Mouse (Mus musculus): Measurements from ENCODE around the gene Scarf1. TPM values are rescaled to one million over a fixed set of nuclear protein-coding genes. Genes with fewer than 3 reads are reported as not detected.

Scarf1 gene
- polyA plus RNA-seq, 1 experiment = 12.3 TPM

GRCm38 (mm10) chr11:75533314-75534015 is 20.1 kb downstream of the Scarf1 start:
- Histone ChIP-seq H3K27me3 (ENCODE audit: control insufficient read depth, insufficient read depth, low read length) (no peaks in the 10 kb centered on the region), H3K4me1 (ENCODE audit: control insufficient read depth, insufficient read depth, insufficient read length, low read length) (peaks cover 14% of the 10 kb centered on the region), H3K4me3 (ENCODE audit: low read depth, low read length) (peak overlapping the region; percentile 75), H3K27ac (ENCODE audit: insufficient read depth, low read depth, low read length) (peak overlapping the region; percentile 91), H3K36me3 (ENCODE audit: control insufficient read depth, insufficient read depth, low read length) (peaks cover 20% of the 10 kb centered on the region)
- TF ChIP-seq POLR2A (IDR thresholded peaks at IDR 0.05; ENCODE audit: low read depth, low read length) (no peak), CTCF (IDR thresholded peaks at IDR 0.05; ENCODE audit: extremely low read depth, insufficient read length, insufficient replicate concordance, low read depth, low read length) (no peak)
- 67% methylated on average over 6 of the region's 6 CpGs for WGBS

GRCm38 (mm10) chr11:75534286-75535033 is 21.1 kb downstream of the Scarf1 start:
- peak overlapping the region; percentile 91 for H3K27ac ChIP-seq (ENCODE audit: insufficient read depth, low read depth, low read length)
- H3K4me3 ChIP-seq (ENCODE audit: low read depth, low read length) = peak overlapping the region; percentile 47
- peak; percentile 50; the same call in 1 of the 2 replicates for TF ChIP-seq POLR2A (IDR thresholded peaks at IDR 0.05; ENCODE audit: low read depth, low read length)
- TF ChIP-seq CTCF (IDR thresholded peaks at IDR 0.05; ENCODE audit: extremely low read depth, insufficient read length, insufficient replicate concordance, low read depth, low read length) = no peak
- 43% methylated on average over 4 of the region's 4 CpGs for WGBS
- H3K36me3 ChIP-seq (ENCODE audit: control insufficient read depth, insufficient read depth, low read length) = peaks cover 24% of the 10 kb centered on the region
- H3K4me1 ChIP-seq (ENCODE audit: control insufficient read depth, insufficient read depth, insufficient read length, low read length) = peaks cover 15% of the 10 kb centered on the region
- no peaks in the 10 kb centered on the region for H3K27me3 ChIP-seq (ENCODE audit: control insufficient read depth, insufficient read depth, low read length)

GRCm38 (mm10) chr11:75535106-75535795 is 21.9 kb downstream of the Scarf1 start:
- Histone ChIP-seq H3K4me3 (ENCODE audit: low read depth, low read length) (peak overlapping the region; percentile 47), H3K27me3 (ENCODE audit: control insufficient read depth, insufficient read depth, low read length) (no peaks in the 10 kb centered on the region), H3K27ac (ENCODE audit: insufficient read depth, low read depth, low read length) (peak overlapping the region; percentile 91), H3K4me1 (ENCODE audit: control insufficient read depth, insufficient read depth, insufficient read length, low read length) (peaks cover 16% of the 10 kb centered on the region), H3K36me3 (ENCODE audit: control insufficient read depth, insufficient read depth, low read length) (peaks cover 27% of the 10 kb centered on the region)
- WGBS = 36% methylated on average over 13 of the region's 13 CpGs
- no peak for TF ChIP-seq CTCF (IDR thresholded peaks at IDR 0.05; ENCODE audit: extremely low read depth, insufficient read length, insufficient replicate concordance, low read depth, low read length)
- no peak; the same call in 1 of the 2 replicates for TF ChIP-seq POLR2A (IDR thresholded peaks at IDR 0.05; ENCODE audit: low read depth, low read length)

GRCm38 (mm10) chr11:75536255-75537024 is 23.1 kb downstream of the Scarf1 start:
- peaks cover 24% of the 10 kb centered on the region for H3K4me1 ChIP-seq (ENCODE audit: control insufficient read depth, insufficient read depth, insufficient read length, low read length)
- peak overlapping the region; percentile 14 for H3K4me3 ChIP-seq (ENCODE audit: low read depth, low read length)
- H3K27me3 ChIP-seq (ENCODE audit: control insufficient read depth, insufficient read depth, low read length) = no peaks in the 10 kb centered on the region
- WGBS = 95% methylated on average over 12 of the region's 12 CpGs
- H3K27ac ChIP-seq (ENCODE audit: insufficient read depth, low read depth, low read length) = 0 out of 2 replicates have a peak overlapping the region, but pooled peaks have one; percentile 12
- H3K36me3 ChIP-seq (ENCODE audit: control insufficient read depth, insufficient read depth, low read length) = peaks cover 33% of the 10 kb centered on the region
- TF ChIP-seq POLR2A (IDR thresholded peaks at IDR 0.05; ENCODE audit: low read depth, low read length) (no peak), CTCF (IDR thresholded peaks at IDR 0.05; ENCODE audit: extremely low read depth, insufficient read length, insufficient replicate concordance, low read depth, low read length) (no peak)

GRCm38 (mm10) chr11:75537025-75537414 is 23.7 kb downstream of the Scarf1 start:
- H3K4me1 ChIP-seq (ENCODE audit: control insufficient read depth, insufficient read depth, insufficient read length, low read length) = peaks cover 24% of the 10 kb centered on the region
- no peak for TF ChIP-seq CTCF (IDR thresholded peaks at IDR 0.05; ENCODE audit: extremely low read depth, insufficient read length, insufficient replicate concordance, low read depth, low read length)
- TF ChIP-seq POLR2A (IDR thresholded peaks at IDR 0.05; ENCODE audit: low read depth, low read length) = no peak
- no peaks in the 10 kb centered on the region for H3K27me3 ChIP-seq (ENCODE audit: control insufficient read depth, insufficient read depth, low read length)
- 0 out of 2 replicates have a peak overlapping the region, but pooled peaks have one; percentile 12 for H3K27ac ChIP-seq (ENCODE audit: insufficient read depth, low read depth, low read length)
- H3K4me3 ChIP-seq (ENCODE audit: low read depth, low read length) = no peak overlapping the region
- H3K36me3 ChIP-seq (ENCODE audit: control insufficient read depth, insufficient read depth, low read length) = peaks cover 33% of the 10 kb centered on the region
- 87% methylated on average over 8 of the region's 8 CpGs for WGBS

GRCm38 (mm10) chr11:75537491-75538183 is 24.3 kb downstream of the Scarf1 start:
- Histone ChIP-seq H3K27ac (ENCODE audit: insufficient read depth, low read depth, low read length) (peak overlapping the region; percentile 52), H3K4me1 (ENCODE audit: control insufficient read depth, insufficient read depth, insufficient read length, low read length) (peaks cover 24% of the 10 kb centered on the region), H3K27me3 (ENCODE audit: control insufficient read depth, insufficient read depth, low read length) (no peaks in the 10 kb centered on the region), H3K36me3 (ENCODE audit: control insufficient read depth, insufficient read depth, low read length) (peaks cover 36% of the 10 kb centered on the region), H3K4me3 (ENCODE audit: low read depth, low read length) (no peak overlapping the region)
- TF ChIP-seq POLR2A (IDR thresholded peaks at IDR 0.05; ENCODE audit: low read depth, low read length) (no peak), CTCF (IDR thresholded peaks at IDR 0.05; ENCODE audit: extremely low read depth, insufficient read length, insufficient replicate concordance, low read depth, low read length) (0 out of 2 replicates have a peak, but pooled peaks have one; percentile 4)
- WGBS = 68% methylated on average over 11 of the region's 11 CpGs
